Mouse (Mus musculus) testis, adult 2 months (tissue): ENCODE results near the gene Zfp575.

ENCODE experiments used
- CTCF ChIP-seq: fragments of 200-500 bp; IDR thresholded peaks from 2 replicates; pipeline ENCODE4 v1.5.1; 2012; ENCODE audit warnings: low read depth, mild to moderate bottlenecking, inconsistent platforms, low read length, moderate library complexity; ENCODE audit not compliant: control insufficient read depth, insufficient read depth, insufficient replicate concordance
- POLR2A ChIP-seq: fragments of 200-500 bp; IDR thresholded peaks from 2 replicates; pipeline ENCODE4 v1.6.1; 2012; ENCODE audit warnings: low read depth, mild to moderate bottlenecking, inconsistent platforms, low read length, moderate library complexity; ENCODE audit not compliant: control insufficient read depth

DNA sequence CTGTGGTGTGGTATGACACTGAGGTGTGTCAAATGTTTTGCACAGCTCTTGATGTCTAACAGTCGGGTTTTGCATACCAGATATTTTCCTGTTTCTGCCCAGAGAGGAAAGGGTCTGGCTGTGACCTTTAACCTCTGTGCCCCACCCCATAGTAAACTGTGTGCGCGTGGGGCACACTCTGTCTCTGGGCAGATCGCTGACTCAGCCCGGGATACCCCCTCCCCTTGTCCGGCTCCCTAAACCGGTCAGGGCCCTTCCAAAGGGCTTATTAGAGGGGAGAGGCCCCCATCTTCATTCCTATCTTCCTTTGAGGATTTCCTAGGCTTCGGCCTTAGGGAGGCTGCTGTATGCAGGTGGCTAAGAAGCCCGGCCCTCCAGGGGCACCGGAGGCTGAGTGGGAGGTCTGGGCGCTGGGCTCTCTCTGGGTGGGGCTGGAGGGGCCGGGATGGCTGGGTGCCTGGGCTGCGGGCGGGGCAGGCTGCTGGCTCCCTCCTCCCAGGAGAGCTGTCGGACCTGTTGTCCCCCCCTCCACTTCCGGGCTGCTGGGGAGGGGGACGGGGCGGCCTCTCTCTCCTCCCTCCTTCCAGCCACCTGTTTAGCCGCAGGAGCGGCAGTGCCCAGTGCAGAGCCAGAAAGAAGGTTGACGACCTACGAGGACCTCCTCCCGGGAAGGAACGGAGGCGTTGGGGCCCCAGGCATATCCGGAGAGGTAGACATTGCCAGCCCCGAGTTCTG lies 22.9 kb upstream of the Zfp575 start, which contains the start of gene Phldb3:
- TF ChIP-seq POLR2A (no peak), CTCF (no peak)
